Mouse (Mus musculus) embryonic facial prominence, embryonic 14.5 days (tissue): ENCODE measurements at regions not wholly inside any gene's neighbourhood (a gene's known extent, or its start where the extent isn't known, plus 50 kb on each side); places are given as distances from the start of the nearest gene placed in this dataset.

Experiments used
- ATAC-seq: fragments of 200-750 bp; cut with Nextera tagmentation; 2 replicates; pipeline ENCODE4 v1.8.0; 2017; ENCODE audit warnings: low read depth, moderate number of reproducible peaks, moderate TSS enrichment
- DNase-seq: peaks from one replicate; pipeline ENCODE4 v3.0.0-alpha.2; 2015; ENCODE audit warnings: low spot score
- H3K27ac ChIP-seq: fragments of 300-500 bp; sonication (generic); replicated peaks from 2 replicates; pipeline ENCODE4 v1.5.1; 2014; ENCODE audit warnings: low read depth, mild to moderate bottlenecking, low read length, moderate library complexity
- H3K27me3 ChIP-seq: fragments of 300-500 bp; sonication (generic); replicated peaks from 2 replicates; pipeline ENCODE4 v1.6.1; 2014; ENCODE audit warnings: low read length; ENCODE audit not compliant: control insufficient read depth, insufficient read depth
- H3K36me3 ChIP-seq: fragments of 300-500 bp; sonication (generic); 2 replicates; pipeline ENCODE4 v1.6.1; 2014; ENCODE audit warnings: low read length, mixed read lengths; ENCODE audit not compliant: control insufficient read depth, insufficient read depth
- H3K4me1 ChIP-seq: fragments of 300-500 bp; sonication (generic); 2 replicates; pipeline ENCODE4 v1.6.1; 2014; ENCODE audit warnings: antibody characterized with exemption, low read length; ENCODE audit not compliant: control insufficient read depth, insufficient read depth
- H3K4me2 ChIP-seq: fragments of 300-500 bp; sonication (generic); 2 replicates; pipeline ENCODE4 v1.6.1; 2014; ENCODE audit warnings: low read depth, mild to moderate bottlenecking, low read length, moderate library complexity, mixed read lengths
- H3K4me3 ChIP-seq: fragments of 300-500 bp; sonication (generic); 2 replicates; pipeline ENCODE4 v1.5.1; 2014; ENCODE audit warnings: low read depth, mild to moderate bottlenecking, low read length
- H3K9ac ChIP-seq: fragments of 300-500 bp; sonication (generic); 2 replicates; pipeline ENCODE4 v1.6.1; 2014; ENCODE audit warnings: low read depth, mild to moderate bottlenecking, low read length, moderate library complexity, mixed read lengths
- H3K9me3 ChIP-seq: fragments of 300-500 bp; sonication (generic); 2 replicates; pipeline ENCODE4 v1.6.1; 2016; ENCODE audit warnings: low read length; ENCODE audit not compliant: control insufficient read depth
- WGBS: fragments of 180-500 bp; shearing (Covaris S2); extraction: QIAGEN DNeasy Blood & Tissue Kit; methylation state at CpG from one replicate; pipeline ENCODE4 v1.1.7; 2014; 5-methylcytosine and 5-hydroxymethylcytosine counted together

- ATAC-seq (no peak), DNase-seq (no peak)
- Histone ChIP-seq H3K27ac (no peak overlapping the region), H3K4me3 (no peak overlapping the region), H3K4me2 (no peak overlapping the region), H3K36me3 (no peaks in the 10 kb centered on the region), H3K4me1 (no peaks in the 10 kb centered on the region), H3K27me3 (no peaks in the 10 kb centered on the region), H3K9me3 (no peaks in the 10 kb centered on the region), H3K9ac (no peak overlapping the region)
Observed at GRCm38 (mm10) chr8:64342397-64342796, 136.3 kb upstream of the Tll1 start.

DNA sequence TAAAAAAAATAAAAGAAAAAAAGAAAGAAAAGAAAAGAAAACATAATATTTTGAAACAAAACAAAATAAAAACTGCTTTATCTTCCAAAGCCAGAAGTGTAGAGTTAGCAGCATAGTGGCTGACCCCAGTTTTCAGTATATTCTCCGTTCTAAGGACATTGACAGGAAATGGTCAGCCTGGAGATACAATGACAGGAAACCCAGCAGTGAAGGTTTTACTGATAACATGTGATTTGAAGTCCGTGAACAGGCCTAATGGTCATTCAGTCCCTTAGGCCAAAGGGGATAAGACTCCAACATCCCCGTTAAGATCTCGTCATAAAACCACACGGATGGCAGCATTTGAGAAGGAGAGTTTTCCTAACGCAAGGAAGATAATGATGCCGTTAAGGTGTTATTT, 131.3 kb upstream of the Tll1 start:
- no peak overlapping the region for H3K4me2 ChIP-seq
- H3K4me3 ChIP-seq, result no peak overlapping the region
- no peak for DNase-seq
- H3K27ac ChIP-seq, result no peak overlapping the region
- peaks cover 3% of the 10 kb centered on the region; the same call in 1 of the 2 replicates for H3K4me1 ChIP-seq
- no peaks in the 10 kb centered on the region for H3K27me3 ChIP-seq
- no peaks in the 10 kb centered on the region for H3K9me3 ChIP-seq
- no peak for ATAC-seq
- no peak overlapping the region for H3K9ac ChIP-seq
- no peaks in the 10 kb centered on the region for H3K36me3 ChIP-seq
- WGBS, result 76% methylated on average over 7 of the region's 7 CpGs

- no peaks in the 10 kb centered on the region for H3K27me3 ChIP-seq
- no peak overlapping the region for H3K4me3 ChIP-seq
- peak; percentile 6 for DNase-seq
- H3K9ac ChIP-seq, result no peak overlapping the region
- no peaks in the 10 kb centered on the region for H3K36me3 ChIP-seq
- no peaks in the 10 kb centered on the region for H3K9me3 ChIP-seq
- no peak for ATAC-seq
- no peak overlapping the region for H3K4me2 ChIP-seq
- no peak overlapping the region for H3K27ac ChIP-seq
- H3K4me1 ChIP-seq, result peaks cover 3% of the 10 kb centered on the region; the same call in 1 of the 2 replicates
Observed at GRCm38 (mm10) chr8:64336546-64336945, 130.5 kb upstream of the Tll1 start.

DNA sequence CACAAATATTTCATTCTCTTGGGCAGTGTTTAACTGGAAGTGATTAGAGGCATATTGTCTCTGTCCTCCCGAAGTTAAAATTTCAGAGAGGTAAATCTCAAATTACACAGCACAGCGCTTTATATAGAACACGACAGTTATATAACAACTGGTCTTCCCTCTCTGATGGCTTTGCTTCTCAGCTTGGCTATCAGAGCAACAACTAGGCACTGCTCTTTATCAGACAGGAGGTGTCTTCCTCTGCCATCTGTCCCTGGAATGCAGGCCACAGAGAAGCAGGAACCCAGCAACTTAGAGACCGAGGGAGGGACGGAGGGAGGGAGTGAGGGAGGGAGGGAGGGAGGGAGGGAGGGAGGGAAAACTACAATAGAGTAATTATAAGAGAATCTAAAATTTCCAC, 129.4 kb upstream of the Tll1 start:
- no peak overlapping the region for H3K4me3 ChIP-seq
- DNase-seq (no peak), ATAC-seq (no peak)
- no peaks in the 10 kb centered on the region for H3K36me3 ChIP-seq
- H3K9me3 ChIP-seq, result no peaks in the 10 kb centered on the region
- H3K9ac ChIP-seq, result no peak overlapping the region
- peaks cover 3% of the 10 kb centered on the region; the same call in 1 of the 2 replicates for H3K4me1 ChIP-seq
- WGBS, result 23% methylated on average over 5 of the region's 5 CpGs
- H3K27ac ChIP-seq, result no peak overlapping the region
- no peaks in the 10 kb centered on the region for H3K27me3 ChIP-seq
- H3K4me2 ChIP-seq, result no peak overlapping the region

- no peak for ATAC-seq
- Histone ChIP-seq H3K4me1 (no peaks in the 10 kb centered on the region), H3K36me3 (no peaks in the 10 kb centered on the region), H3K4me3 (no peak overlapping the region), H3K27me3 (no peaks in the 10 kb centered on the region), H3K4me2 (no peak overlapping the region), H3K9ac (no peak overlapping the region), H3K27ac (no peak overlapping the region), H3K9me3 (no peaks in the 10 kb centered on the region)
- DNase-seq, result no peak
- WGBS, result 87% methylated on average over 2 of the region's 2 CpGs
Observed at GRCm38 (mm10) chr8:64323985-64324384, 117.9 kb upstream of the Tll1 start.

DNA sequence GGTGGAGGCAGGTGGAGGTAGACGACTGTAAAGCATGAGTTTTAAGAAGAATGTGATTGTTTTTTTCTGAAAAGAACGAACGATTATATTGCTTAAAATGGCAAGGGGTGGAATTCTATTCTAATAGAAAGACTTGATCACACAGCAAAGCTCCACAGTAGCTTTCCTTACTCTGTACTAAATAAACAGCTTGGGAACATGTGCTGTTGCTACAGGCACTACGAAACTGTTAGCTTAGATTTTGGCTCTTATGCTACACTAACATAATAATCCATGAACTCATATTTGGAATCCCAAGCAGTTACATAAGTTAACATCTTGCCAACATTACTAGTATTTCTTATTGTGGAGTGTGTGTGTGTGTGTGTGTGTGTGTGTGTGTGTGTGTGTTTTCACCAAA, 114.3 kb upstream of the Tll1 start:
- H3K36me3 ChIP-seq, result no peaks in the 10 kb centered on the region
- H3K27ac ChIP-seq, result no peak overlapping the region
- no peaks in the 10 kb centered on the region for H3K4me1 ChIP-seq
- DNase-seq (no peak), ATAC-seq (no peak)
- H3K4me3 ChIP-seq, result no peak overlapping the region
- 80% methylated on average over 4 of the region's 4 CpGs for WGBS
- H3K4me2 ChIP-seq, result no peak overlapping the region
- no peak overlapping the region for H3K9ac ChIP-seq
- no peaks in the 10 kb centered on the region for H3K9me3 ChIP-seq
- no peaks in the 10 kb centered on the region for H3K27me3 ChIP-seq

- Histone ChIP-seq H3K9me3 (0 out of 2 replicates have a peak, but pooled peaks cover under 1% of the 10 kb centered on the region), H3K4me3 (no peak overlapping the region), H3K36me3 (no peaks in the 10 kb centered on the region), H3K4me1 (no peaks in the 10 kb centered on the region), H3K27ac (no peak overlapping the region), H3K9ac (no peak overlapping the region), H3K27me3 (no peaks in the 10 kb centered on the region), H3K4me2 (no peak overlapping the region)
- 72% methylated on average over 6 of the region's 6 CpGs for WGBS
- ATAC-seq, result no peak
- no peak for DNase-seq
Observed at GRCm38 (mm10) chr8:64319220-64319820, 113.2 kb upstream of the Tll1 start.

GRCm38 (mm10) chr8:64318524-64319219, 112.6 kb upstream of the Tll1 start:
- H3K27ac ChIP-seq, result no peak overlapping the region
- no peak overlapping the region for H3K4me3 ChIP-seq
- no peak overlapping the region for H3K9ac ChIP-seq
- no peak overlapping the region for H3K4me2 ChIP-seq
- 58% methylated on average over 10 of the region's 10 CpGs for WGBS
- no peaks in the 10 kb centered on the region for H3K27me3 ChIP-seq
- 0 out of 2 replicates have a peak, but pooled peaks cover 3% of the 10 kb centered on the region for H3K9me3 ChIP-seq
- H3K36me3 ChIP-seq, result no peaks in the 10 kb centered on the region
- ATAC-seq (no peak), DNase-seq (peak; percentile 33)
- H3K4me1 ChIP-seq, result no peaks in the 10 kb centered on the region

DNA sequence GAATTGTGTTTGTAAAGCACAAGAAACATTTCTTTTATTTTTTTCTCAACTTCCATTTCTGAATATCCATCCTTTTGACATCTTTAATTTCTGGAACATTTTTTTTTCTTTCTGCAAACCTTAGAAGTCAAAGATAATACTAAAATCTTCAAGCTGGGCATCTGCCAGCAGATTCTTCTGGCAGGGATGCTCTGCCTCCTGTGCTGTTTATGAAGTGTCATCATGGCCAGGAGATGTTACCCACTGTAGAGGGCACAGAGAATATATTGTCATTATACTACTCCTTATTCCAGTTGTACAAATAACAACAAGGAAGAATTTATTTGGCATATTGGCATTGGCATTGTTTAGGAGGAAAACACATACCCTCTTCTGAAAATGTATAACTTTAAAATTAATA, 111.7 kb upstream of the Tll1 start:
- H3K4me1 ChIP-seq, result no peaks in the 10 kb centered on the region
- no peak overlapping the region for H3K27ac ChIP-seq
- 0 out of 2 replicates have a peak, but pooled peaks cover 3% of the 10 kb centered on the region for H3K9me3 ChIP-seq
- H3K4me3 ChIP-seq, result no peak overlapping the region
- no peaks in the 10 kb centered on the region for H3K36me3 ChIP-seq
- no peaks in the 10 kb centered on the region for H3K27me3 ChIP-seq
- no peak overlapping the region for H3K9ac ChIP-seq
- no peak for DNase-seq
- no peak overlapping the region for H3K4me2 ChIP-seq
- no peak for ATAC-seq
